Mouse (Mus musculus): Measurements from ENCODE around the gene Zglp1. TPM values are rescaled to one million over a fixed set of nuclear protein-coding genes. Genes with fewer than 3 reads are reported as not detected.

Zglp1 gene
- total and polyA plus RNA-seq, 3 experiments: 1.1 to 8.0 TPM; not detected in 1

GRCm38 (mm10) chr9:21091707-21092320 is 24.9 kb upstream of the Zglp1 start, which contains the start of the genes Gm38431 and Raver1:
Gene Gm38431 (minus strand): TSS chr9:21091997.
Gene Raver1 (minus strand): TSS chr9:21092008.
- no peaks in the 10 kb centered on the region for H3K9me3 ChIP-seq (replicated peaks; ENCODE audit: insufficient read depth, low read length)
- DNase-seq (ENCODE audit: low read depth, low spot score): peak; percentile 100
- peaks cover 11 to 22% of the 10 kb centered on the region in 2 experiments for H3K4me1 ChIP-seq (ENCODE audit: control insufficient read depth in 1 of 2, insufficient read depth in 2 of 2, low read length in 2 of 2)
- peak within 1 kb of the TSS; percentile 64 to 72 for H3K4me3 ChIP-seq (ENCODE audit: control insufficient read depth in 1 of 2, insufficient read depth in 1 of 2, low read depth in 2 of 2, low read length in 2 of 2)
- H3K27ac ChIP-seq (ENCODE audit: control insufficient read depth, low read depth, low read length): peak within 1 kb of the TSS; percentile 93
- H3K27me3 ChIP-seq (ENCODE audit: control insufficient read depth in 1 of 2, insufficient read depth in 2 of 2, low read length in 2 of 2): no peaks in the 10 kb centered on the region
- H3K9ac ChIP-seq (ENCODE audit: control insufficient read depth, low read depth, low read length, poor library complexity, severe bottlenecking): peak within 1 kb of the TSS; percentile 86
- H3K36me3 ChIP-seq (ENCODE audit: control insufficient read depth in 1 of 2, insufficient read depth in 2 of 2, low read length in 2 of 2): peaks cover 25 to 28% of the 10 kb centered on the region in 2 experiments
- TF ChIP-seq POLR2A (IDR thresholded peaks at IDR 0.05; ENCODE audit: control insufficient read depth in 1 of 2, insufficient read depth in 1 of 2, low read depth in 1 of 2, low read length in 2 of 2, poor library complexity in 1 of 2) (peak in 1 of 2 experiments; percentile 99; a peak in 2 of 4 replicates), MYB (IDR thresholded peaks at IDR 0.05; ENCODE audit: low read depth, low read length) (no peak), UBTF (IDR thresholded peaks at IDR 0.05; ENCODE audit: borderline replicate concordance, insufficient read depth, low read depth, low read length) (peak; percentile 84; the same call in 1 of the 2 replicates), MEF2A (IDR thresholded peaks at IDR 0.05; ENCODE audit: extremely low read depth, insufficient replicate concordance, low read depth, low read length, poor library complexity, severe bottlenecking) (no peak), TBP (IDR thresholded peaks at IDR 0.05; ENCODE audit: low read depth, low read length) (peak; percentile 98)
- H3K79me2 ChIP-seq (ENCODE audit: control insufficient read depth, insufficient read depth, low read length, poor library complexity): peaks cover 52% of the 10 kb centered on the region

- H3K9me3 ChIP-seq (replicated peaks; ENCODE audit: insufficient read depth, low read length): no peaks in the 10 kb centered on the region
- peak overlapping the region; percentile 93 for H3K27ac ChIP-seq (ENCODE audit: control insufficient read depth, low read depth, low read length)
- TF ChIP-seq GATA1 (IDR thresholded peaks at IDR 0.05; ENCODE audit: low read depth, low read length): peak; percentile 70
- no peak for TF ChIP-seq SIN3A (IDR thresholded peaks at IDR 0.05; ENCODE audit: low read length)
- TF ChIP-seq TAL1 (IDR thresholded peaks at IDR 0.05; ENCODE audit: low read length): no peak
- TF ChIP-seq ZC3H11A (IDR thresholded peaks at IDR 0.05; ENCODE audit: low read depth, low read length): no peak
- no peak for TF ChIP-seq RCOR1 (IDR thresholded peaks at IDR 0.05; ENCODE audit: low read depth, low read length)
- no peak for TF ChIP-seq NELFE (IDR thresholded peaks at IDR 0.05; ENCODE audit: low read depth, low read length)
- H3K9ac ChIP-seq (ENCODE audit: control insufficient read depth, low read depth, low read length, poor library complexity, severe bottlenecking): peak overlapping the region; percentile 86
- peak overlapping the region; percentile 64 to 72 for H3K4me3 ChIP-seq (ENCODE audit: control insufficient read depth in 1 of 2, insufficient read depth in 1 of 2, low read depth in 2 of 2, low read length in 2 of 2)
- peaks cover 11 to 22% of the 10 kb centered on the region in 2 experiments for H3K4me1 ChIP-seq (ENCODE audit: control insufficient read depth in 1 of 2, insufficient read depth in 2 of 2, low read length in 2 of 2)
- DNase-seq (ENCODE audit: low read depth, low spot score): peak; percentile 86
- H3K36me3 ChIP-seq (ENCODE audit: control insufficient read depth in 1 of 2, insufficient read depth in 2 of 2, low read length in 2 of 2): peaks cover 25 to 33% of the 10 kb centered on the region in 2 experiments
- peaks cover 58% of the 10 kb centered on the region for H3K79me2 ChIP-seq (ENCODE audit: control insufficient read depth, insufficient read depth, low read length, poor library complexity)
- no peaks in the 10 kb centered on the region for H3K27me3 ChIP-seq (ENCODE audit: control insufficient read depth in 1 of 2, insufficient read depth in 2 of 2, low read length in 2 of 2)
These were observed 24.2 kb upstream of the Zglp1 start for GRCm38 (mm10) chr9:21090972-21091706.

- Histone ChIP-seq H3K27me3 (ENCODE audit: control insufficient read depth in 1 of 2, insufficient read depth in 2 of 2, low read length in 2 of 2) (no peaks in the 10 kb centered on the region), H3K36me3 (ENCODE audit: control insufficient read depth in 1 of 2, insufficient read depth in 2 of 2, low read length in 2 of 2) (peaks cover 25 to 39% of the 10 kb centered on the region in 2 experiments), H3K4me1 (ENCODE audit: control insufficient read depth in 1 of 2, insufficient read depth in 2 of 2, low read length in 2 of 2) (peaks cover 11 to 22% of the 10 kb centered on the region in 2 experiments), H3K4me3 (ENCODE audit: control insufficient read depth in 1 of 2, insufficient read depth in 1 of 2, low read depth in 2 of 2, low read length in 2 of 2) (peak overlapping the region; percentile 64 to 72), H3K9ac (ENCODE audit: control insufficient read depth, low read depth, low read length, poor library complexity, severe bottlenecking) (peak overlapping the region; percentile 86), H3K79me2 (ENCODE audit: control insufficient read depth, insufficient read depth, low read length, poor library complexity) (peaks cover 64% of the 10 kb centered on the region), H3K27ac (ENCODE audit: control insufficient read depth, low read depth, low read length) (peak overlapping the region; percentile 93), H3K9me3 (replicated peaks; ENCODE audit: insufficient read depth, low read length) (no peaks in the 10 kb centered on the region)
- TF ChIP-seq TAL1 (IDR thresholded peaks at IDR 0.05; ENCODE audit: low read length) (0 out of 2 replicates have a peak, but pooled peaks have one; percentile 5), MAZ (IDR thresholded peaks at IDR 0.05; ENCODE audit: low read depth, low read length) (no peak), GABPA (IDR thresholded peaks at IDR 0.05; ENCODE audit: low read depth, low read length) (no peak), POLR2AphosphoS5 (IDR thresholded peaks at IDR 0.05; ENCODE audit: borderline replicate concordance, low read depth, low read length) (no peak), SIN3A (IDR thresholded peaks at IDR 0.05; ENCODE audit: low read length) (no peak), NRF1 (IDR thresholded peaks at IDR 0.05; ENCODE audit: insufficient read depth, low read depth, low read length, poor library complexity, severe bottlenecking) (no peak), UBTF (IDR thresholded peaks at IDR 0.05; ENCODE audit: borderline replicate concordance, insufficient read depth, low read depth, low read length) (no peak)
- DNase-seq (ENCODE audit: low read depth, low spot score): no peak
These were observed 23.6 kb upstream of the Zglp1 start for GRCm38 (mm10) chr9:21090537-21090936.

Data from MEL (cell line).